Mouse (Mus musculus) heart, postnatal 36 days (tissue): Measurements from ENCODE around the gene Ccdc73. TPM values are rescaled to one million over a fixed set of nuclear protein-coding genes. Genes with fewer than 3 reads are reported as not detected.
"Not testable (repeated sequence)": the region's sequence is repeated elsewhere in the genome, so short reads cannot be mapped to it uniquely, and the experiment has no call there.

Experiments
- DNase-seq, 2 experiments: peaks; one replicate each; pipeline ENCODE4 v3.0.0; 2021 to 2022
- intact Hi-C: fragments of 180-260 bp; cut with DNase I; formaldehyde crosslinking; loops from one replicate; pipeline ENCODE4 v1.15.1; 2025
- total RNA-seq, 2 experiments: library from RNA; stranded (reverse); gene quantifications; 2 replicates each; pipeline ENCODE4 v1.2.3; 2021

Ccdc73 gene
- total RNA-seq, 2 experiments from 2014 or later: 3.1 to 4.8 TPM

DNA sequence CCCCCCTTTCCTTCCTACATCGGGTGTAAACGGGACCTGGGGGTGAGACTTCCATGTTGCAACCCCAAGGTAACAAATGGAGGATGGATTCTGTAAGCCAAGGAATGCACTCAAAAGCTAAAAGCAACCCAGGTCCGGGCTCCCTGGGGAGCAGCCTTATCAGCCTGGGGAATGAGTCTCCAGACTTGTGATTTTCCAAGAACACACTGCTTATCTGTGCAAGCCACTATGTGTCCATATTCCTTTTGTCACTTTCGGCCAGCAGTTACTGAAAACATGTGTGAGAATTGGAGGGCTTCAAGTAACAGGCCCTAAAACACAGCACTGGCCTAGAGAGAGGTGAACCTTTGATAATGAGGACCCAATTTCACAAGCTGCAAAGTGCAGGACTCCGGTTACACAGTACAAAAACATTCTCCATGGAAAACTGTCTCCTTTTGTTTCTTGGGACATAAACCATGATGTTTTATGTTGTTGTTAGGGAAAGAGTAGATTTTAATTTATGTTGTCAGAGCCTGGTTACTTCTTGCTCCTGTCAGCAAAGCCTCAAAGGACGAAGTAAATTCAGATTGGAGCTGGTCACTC, 155.5 kb downstream of the Ccdc73 start:
- intact Hi-C loops: no loop called here
- DNase-seq: peak; percentile 9 to 12

DNA sequence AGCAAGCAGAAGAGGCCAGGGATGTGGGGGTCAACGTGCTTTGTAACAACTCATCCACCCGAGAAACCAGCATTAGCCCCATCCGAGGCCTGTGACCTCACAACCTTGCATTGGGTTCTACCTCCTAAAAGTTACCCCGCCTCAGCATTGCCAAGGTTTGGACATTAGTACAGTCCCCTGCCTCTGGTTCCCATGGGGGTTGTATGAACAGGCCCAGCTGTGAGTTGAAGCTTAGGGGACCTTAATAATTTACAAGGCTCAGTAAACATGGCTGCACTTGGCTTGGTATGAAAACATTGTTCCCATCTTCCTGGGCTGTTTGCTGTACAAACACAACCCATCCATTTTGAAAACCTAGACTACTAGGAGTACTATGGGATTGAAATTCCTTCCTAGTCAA, 156.2 kb downstream of the Ccdc73 start:
- intact Hi-C loops: no loop called here
- no peak for DNase-seq

DNA sequence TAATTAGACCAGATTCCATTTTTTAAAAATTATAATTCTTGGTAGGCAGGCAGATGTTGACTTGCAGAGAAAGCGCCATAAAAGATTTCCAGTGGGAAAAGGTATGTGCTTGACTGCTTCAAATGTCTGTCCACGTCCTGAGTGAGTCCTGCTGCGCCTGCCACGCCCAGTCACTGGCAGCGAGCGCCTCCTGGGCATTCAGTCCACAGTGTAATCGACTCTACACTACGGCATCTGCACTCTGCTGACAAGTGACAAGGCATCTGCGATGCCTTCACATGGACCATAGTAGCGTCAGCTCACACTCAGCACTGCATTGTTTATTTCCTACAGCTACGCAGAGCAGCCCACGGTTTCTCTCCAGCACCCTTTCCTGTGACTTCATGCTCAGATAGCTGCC, 158.0 kb downstream of the Ccdc73 start:
- DNase-seq, intact Hi-C loops: not testable (repeated sequence)

DNA sequence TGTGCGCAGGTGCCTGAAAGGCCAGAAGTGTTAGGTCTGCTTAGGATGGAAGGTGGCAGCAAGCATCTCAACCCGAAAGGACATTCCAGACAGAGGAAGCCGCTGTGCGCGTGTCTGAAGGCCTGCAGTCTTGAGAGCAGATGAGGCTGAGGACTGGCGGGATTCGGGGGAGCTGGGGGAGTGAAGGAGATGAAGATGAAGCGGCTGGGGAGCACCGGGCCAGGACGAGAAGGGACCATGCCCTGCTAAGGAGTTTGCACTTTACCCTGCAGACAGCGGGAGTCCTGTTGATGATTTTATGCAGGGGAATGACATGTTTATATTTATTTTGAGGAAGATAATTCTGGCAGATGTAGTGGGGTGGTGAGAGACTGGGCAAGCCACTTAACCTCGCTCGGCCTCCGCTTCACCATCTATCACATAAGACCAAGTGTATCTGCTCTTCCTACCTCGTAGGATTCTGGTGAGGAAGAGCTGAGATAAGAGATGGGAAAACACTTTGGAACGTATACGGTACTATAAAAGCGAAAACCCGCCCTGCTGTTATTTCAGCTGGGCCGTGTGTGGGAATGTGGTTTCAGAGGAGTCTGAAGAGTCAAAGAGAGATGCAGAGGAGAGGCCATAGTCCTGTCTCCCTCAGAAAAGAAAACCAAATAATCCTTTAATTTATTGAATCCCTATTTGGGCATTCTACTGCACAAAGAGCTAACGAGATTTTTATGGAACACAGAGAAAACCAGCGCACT, 159.5 kb downstream of the Ccdc73 start:
- intact Hi-C loops: no loop called here
- DNase-seq: no peak

DNA sequence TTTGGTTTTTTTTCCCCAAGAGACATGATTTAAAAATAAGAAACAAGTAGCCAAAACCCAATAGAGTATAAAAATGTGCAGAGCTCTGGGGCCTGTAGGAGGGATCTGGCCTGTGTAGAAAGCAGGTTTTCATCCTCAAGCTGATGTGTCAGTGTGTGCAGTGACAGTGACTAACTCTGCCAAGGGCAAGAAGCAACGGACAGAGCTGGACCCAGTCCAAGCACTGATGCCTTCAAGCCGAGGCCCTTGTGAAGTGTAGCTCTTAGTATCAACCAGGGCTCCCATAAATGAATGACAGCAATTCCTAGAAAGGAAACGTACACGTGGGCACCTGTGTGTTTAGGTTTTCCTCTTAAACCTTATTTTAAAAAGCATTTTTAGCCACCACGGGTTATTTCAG, 161.2 kb downstream of the Ccdc73 start:
- no peak for DNase-seq
- intact Hi-C loops: no loop called here

DNA sequence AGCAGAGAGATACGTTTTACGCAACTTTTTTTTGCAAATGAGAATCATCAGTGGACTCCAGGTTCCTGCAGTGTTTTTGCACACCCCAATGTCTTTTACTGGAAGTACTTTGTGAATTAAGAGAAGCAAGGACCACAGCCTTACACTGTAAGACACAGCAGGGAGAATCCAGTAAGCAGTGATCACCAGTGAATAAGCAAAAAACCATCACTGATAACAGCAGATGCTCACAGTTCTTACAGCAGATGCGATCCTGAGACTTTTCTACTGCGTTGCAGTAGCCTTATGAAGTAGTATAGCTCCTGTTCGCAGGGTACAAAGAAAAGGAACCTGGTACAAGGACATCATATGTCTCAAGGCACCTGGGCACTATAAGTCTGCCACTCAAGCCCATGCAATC, 162.9 kb downstream of the Ccdc73 start:
- no peak for DNase-seq
- intact Hi-C loops: no loop called here

DNA sequence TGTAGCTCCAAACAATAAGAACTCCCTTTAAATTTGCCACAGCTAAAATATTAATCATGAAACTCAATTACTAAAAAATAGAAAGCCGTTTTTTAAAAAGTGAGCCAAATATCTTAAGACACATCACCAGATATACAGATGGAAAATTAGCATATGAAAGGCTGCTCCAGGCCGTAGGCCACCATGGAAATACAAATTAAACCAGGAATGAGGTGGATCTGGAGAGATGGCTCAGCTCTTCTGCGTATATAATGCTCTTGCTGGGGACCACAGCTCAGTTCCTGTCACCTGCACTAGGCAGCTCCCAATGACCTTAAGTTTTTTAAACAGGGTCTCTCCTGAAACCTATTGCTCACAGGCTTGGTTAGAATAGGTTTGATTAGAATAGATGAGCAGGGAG, 166.5 kb downstream of the Ccdc73 start:
- intact Hi-C loops: no loop called here
- no peak for DNase-seq

DNA sequence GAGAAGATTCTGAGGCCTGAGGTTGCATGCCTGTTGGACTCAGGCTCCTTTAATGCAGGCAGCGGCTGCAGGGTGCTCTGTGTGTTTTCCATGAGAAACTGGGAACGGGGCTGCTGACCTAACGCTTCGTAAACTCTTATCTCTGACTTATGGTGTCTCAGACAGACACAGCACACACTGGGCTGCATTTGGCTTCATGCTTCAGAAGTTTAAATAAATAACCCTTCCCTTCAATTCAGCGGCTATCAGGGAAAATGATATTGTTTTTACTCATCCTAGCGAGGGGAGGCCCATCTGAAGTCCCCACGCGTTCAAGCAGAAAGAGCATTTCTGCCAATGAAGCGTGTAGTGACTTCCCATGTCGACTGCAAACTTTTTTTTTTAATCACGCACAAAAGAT, 168.4 kb downstream of the Ccdc73 start:
- DNase-seq: no peak

DNA sequence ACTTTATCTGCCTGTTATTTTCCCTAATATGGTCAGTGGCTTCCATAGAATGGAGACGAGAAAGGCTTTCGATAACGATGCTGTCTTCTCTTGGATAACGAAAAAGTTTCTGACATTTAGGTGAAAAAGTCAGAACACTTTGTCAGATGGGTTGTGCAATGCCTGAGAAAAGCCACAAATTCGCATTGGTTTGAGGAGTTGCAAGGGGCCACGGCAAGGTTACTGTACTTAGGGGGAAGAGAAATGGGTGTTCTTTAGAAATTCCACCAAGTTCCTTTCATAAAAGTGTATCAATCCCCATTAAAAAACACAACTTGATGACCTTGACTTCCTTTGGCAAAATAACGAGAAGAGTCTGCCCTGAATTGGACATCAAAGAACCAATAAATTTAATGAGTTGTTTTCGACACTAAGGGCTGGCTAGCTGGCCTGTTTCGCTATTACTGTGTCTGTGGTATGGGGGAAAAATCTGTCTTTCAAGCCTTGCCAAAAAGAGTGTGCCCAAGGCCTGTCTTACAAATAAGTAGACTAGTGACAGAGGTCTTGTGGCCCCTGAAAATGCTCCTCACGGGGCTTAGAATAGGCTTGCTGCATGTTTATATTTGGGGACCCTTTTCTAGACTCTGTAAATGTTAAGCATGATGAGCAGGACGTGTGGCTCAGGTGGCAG, 168.9 kb downstream of the Ccdc73 start:
- intact Hi-C loops: no loop called here
- no peak for DNase-seq

More for the DNA sequence above, 168.4 kb downstream of the Ccdc73 start:
- intact Hi-C loops: no loop called here

DNA sequence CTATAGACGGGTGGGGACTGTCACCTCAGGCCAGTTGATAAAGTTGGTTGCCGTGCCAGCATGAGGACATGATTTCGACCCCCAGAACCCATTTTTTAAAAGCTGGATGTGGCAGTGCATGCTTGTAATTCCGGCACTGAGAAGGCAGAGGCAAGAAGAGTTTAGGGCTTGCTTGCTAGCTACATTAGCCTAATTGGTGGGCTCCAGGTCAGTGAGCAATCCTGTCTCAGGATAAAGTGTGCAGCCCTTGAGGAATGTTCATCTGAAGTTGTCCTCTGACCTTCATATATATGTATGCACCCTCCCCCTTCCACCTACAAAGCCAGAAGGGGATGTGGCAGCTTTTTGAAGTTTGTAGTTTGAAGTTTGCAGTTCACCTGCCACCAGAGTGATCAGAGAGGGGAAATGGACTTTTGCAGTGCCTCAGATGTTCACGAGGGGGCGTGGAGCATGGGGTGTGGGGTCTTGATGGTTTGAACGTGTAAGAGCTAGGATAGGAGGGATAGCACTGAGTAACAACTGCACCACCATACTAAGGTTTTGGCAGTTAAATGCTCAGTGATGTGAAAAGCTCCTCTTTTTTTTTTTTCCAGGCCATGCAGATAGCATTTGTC, 170.5 kb downstream of the Ccdc73 start:
- intact Hi-C loops: no loop called here
- no peak for DNase-seq

DNA sequence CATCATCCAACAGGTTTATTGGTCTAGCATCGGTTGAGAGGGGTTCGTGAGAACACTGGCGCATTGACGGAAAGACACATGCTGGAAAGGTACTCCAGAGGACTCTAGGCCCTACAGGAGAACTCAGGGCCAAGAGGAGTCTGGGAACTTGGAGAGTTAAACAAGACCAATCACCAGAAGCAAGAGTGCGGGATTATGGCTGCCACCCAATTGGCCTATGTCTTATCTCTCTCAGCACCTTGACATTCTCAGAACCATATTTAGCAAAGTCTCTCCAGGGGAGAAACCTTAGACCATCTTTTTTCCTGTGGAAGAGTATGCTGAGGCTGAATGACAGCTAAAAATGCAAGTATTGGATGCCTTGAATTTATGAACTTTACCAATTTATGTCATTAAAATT, 171.3 kb downstream of the Ccdc73 start:
- intact Hi-C loops: no loop called here

DNA sequence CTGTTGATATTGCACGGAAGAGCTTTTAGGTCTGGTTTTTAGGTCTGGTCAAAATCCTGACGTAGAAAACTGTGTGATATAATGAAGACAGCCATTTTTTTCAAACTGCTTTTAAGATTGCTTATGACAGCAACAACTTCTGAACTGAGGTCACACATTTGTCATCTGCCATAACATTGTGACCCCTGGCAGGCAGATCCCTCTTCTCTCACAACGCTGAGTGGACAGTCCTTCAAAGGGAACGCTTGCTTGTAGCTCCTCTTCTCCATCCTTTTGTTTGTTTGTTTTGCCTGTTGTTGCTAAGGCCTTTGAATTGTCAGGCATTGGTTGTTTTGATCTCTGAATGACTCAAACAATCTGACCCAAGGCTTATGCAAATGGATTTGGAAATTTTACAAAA, 173.3 kb downstream of the Ccdc73 start:
- no peak for DNase-seq

More for the DNA sequence above, 171.3 kb downstream of the Ccdc73 start:
- no peak for DNase-seq

DNA sequence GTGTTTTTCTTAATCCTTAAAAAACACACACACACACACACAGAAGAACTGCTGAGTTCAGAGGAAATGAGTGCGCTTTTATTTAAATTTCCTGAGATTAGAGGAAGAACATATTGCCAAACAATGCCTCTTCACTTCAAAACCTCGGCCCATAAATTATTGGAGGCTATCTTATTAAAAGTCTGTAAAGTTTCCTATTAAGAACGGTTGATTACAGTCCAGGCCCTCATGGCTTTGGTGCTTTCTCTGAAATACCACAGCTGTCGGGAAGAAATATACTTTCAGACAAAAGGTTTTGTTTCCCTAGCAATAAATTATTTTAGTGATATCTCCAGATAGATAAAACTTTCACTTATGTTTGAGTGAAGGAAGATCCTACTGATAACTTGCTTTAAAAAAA, 175.5 kb downstream of the Ccdc73 start:
- no peak for DNase-seq
- intact Hi-C loops: no loop called here

More for the DNA sequence above, 173.3 kb downstream of the Ccdc73 start:
- intact Hi-C loops: no loop called here

DNA sequence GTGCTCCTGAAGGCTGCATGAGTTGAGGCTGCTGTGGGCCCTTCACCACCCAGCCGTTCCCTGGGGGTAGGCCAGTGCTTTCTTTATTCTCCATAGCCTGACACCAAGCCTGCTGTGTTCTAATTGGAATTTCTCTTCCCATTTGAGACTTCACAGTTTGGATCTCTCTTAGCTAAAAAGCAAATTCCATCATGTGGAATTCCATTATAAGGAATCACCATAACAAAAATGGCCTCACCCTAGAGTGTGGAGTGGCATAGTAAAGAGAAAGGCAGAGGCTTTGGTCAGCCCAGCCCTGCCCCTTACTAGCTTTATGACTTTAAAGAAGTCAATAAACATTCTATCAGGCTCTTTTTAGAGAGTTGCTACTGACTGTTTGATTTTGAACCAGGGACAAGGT, 180.7 kb downstream of the Ccdc73 start:
- no peak for DNase-seq
- intact Hi-C loops: no loop called here

DNA sequence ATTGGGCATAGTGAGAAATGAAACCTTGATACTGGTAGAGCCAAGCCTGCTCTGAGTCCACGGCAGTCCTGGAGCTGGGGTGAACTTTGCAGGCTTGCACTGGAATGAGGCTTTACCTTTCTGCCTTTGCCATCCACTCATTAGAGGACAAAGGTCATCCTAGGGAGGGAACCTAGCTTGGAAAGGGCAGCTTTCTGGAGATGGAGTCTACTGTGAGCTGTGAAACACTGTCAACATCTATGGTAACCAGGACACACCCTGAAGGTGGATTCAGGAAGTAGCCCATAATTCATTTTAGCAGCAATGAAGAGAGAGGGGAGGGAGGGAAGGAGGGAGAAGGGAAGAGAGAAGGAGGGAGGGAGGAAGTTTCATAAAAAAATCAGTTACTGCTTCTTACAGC, 187.9 kb downstream of the Ccdc73 start:
- intact Hi-C loops: no loop called here
- DNase-seq: no peak

DNA sequence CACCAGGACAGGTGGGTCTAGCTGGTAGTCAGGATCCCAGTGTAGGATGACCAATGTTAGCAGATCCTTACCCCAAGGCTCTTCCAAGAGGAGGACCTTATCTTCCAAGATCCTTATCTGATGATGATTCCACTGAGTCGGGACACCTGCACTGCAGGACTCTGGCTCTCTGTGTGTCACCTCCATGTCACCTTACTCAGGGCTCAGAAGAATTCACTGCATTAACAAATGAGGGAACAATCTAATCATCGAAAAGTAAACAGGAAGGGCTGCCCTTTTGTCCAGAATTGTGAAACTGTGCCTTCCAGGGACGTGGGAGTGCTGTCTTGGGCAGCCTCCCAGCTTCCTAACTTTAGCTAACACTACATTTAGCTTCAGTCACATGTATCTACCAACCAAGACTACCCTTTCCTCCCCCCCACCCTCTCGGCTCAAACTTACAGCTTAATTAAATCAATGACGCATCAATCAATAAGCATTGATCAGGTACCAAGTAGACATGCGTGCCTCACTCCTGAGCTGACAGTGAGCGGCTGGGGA, 191.0 kb downstream of the Ccdc73 start:
- intact Hi-C loops: no loop called here
- no peak for DNase-seq

DNA sequence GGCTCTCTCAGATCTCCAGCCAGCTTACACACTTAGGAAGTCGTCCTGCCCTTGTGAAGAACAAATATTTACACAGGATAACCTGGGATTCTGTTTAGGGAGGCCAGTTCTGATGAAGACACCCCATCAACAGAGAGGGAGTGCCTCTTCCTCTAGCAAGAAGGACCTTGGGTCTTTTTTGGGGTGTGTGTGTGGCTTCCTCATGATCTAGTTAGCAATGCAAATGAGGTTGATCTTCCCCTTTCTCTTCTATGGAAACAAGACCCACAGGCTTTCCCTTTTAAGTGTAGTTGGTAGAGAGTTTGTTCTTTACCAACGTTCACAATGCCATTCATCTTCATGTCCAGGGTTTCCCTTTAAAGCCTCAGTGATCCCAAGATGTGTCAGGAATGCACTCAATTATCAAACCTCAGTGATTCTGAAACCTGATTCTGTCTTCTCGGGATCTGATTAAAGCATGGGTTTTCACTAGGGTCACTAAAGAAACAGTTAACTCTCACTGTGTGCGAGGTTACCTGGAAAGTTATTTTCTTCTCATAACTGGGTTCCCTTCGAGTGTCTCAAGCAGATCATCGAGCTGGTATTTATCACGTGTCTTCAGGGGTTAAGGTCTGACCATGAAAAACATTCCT, 195.3 kb downstream of the Ccdc73 start:
- DNase-seq: no peak
- intact Hi-C loops: no loop called here
